Comparison of ENCODE assay signal across 11 mouse cellular contexts in genomic region chr7:116514030-116514429, GRCm38 (mm10). TPM values are rescaled to one million over a fixed set of nuclear protein-coding genes. Genes with fewer than 3 reads are reported as not detected.
DNase-seq lines count a peak whose midpoint lies in the region; ATAC-seq and TF ChIP-seq lines count a peak whose summit lies in the region.
"Had no signal": no experiment of that assay in that cellular context is flagged by ENCODE, and none has a peak within 500 bp of the region (broad histone marks: within the 10 kb centered on the region; RNA-seq: fewer than 3 reads in every experiment).

No protein-coding gene starts in this region.

- DNase-seq in heart, adult 2 months: no peak
- DNase-seq in heart, adult 8-10 months (ENCODE audit: low spot score): no peak
- no peak for DNase-seq in lung, adult 18-20 months
- DNase-seq in brain, embryonic 14.5 days (ENCODE audit: low read depth): peak; percentile 35
- DNase-seq in thymus, postnatal 0 days (ENCODE audit: low spot score): peak; percentile 17
- no peak for DNase-seq in ovary, adult 18-20 months (ENCODE audit: low spot score)
- DNase-seq in layer of hippocampus, postnatal 14 days (ENCODE audit: low spot score in 2 of 2): no peak
- DNase-seq: gastrocnemius, postnatal 25 days had no signal

- 85% methylated on average over 5 of the region's 5 CpGs for WGBS in heart, adult 2 months
- WGBS in lung, embryonic 15.5 days: 67% methylated on average over 5 of the region's 5 CpGs

- H3K4me1 ChIP-seq in heart, adult 2 months (ENCODE audit: control insufficient read depth, insufficient read depth, low read length): peaks cover 14% of the 10 kb centered on the region
- H3K4me1 ChIP-seq in lung, embryonic 15.5 days: peaks cover 18% of the 10 kb centered on the region; the same call in 1 of the 2 replicates
- H3K4me1 ChIP-seq: embryonic facial prominence, embryonic 12.5 days had no signal

- no peak overlapping the region for H3K4me2 ChIP-seq in lung, embryonic 15.5 days
- H3K4me2 ChIP-seq: embryonic facial prominence, embryonic 12.5 days had no signal

- no peak overlapping the region for H3K4me3 ChIP-seq in heart, adult 2 months
- no peak overlapping the region for H3K4me3 ChIP-seq in lung, embryonic 15.5 days
- H3K4me3 ChIP-seq: embryonic facial prominence, embryonic 12.5 days had no signal

- peak; percentile 65 for TF ChIP-seq CTCF in heart, adult 2 months (IDR thresholded peaks at IDR 0.05)
- TF ChIP-seq CTCF in brain, embryonic 14.5 days (IDR thresholded peaks at IDR 0.05; ENCODE audit: borderline replicate concordance, extremely low read depth, insufficient read depth, insufficient read length): peak; percentile 23; the same call in 1 of the 2 replicates

- no peaks in the 10 kb centered on the region for H3K36me3 ChIP-seq in heart, adult 2 months (ENCODE audit: control insufficient read depth, insufficient read depth, low read length)
- peaks cover 5% of the 10 kb centered on the region; the same call in 1 of the 2 replicates for H3K36me3 ChIP-seq in lung, embryonic 15.5 days
- H3K36me3 ChIP-seq: embryonic facial prominence, embryonic 12.5 days had no signal

- H3K27ac ChIP-seq in heart, adult 2 months: no peak overlapping the region
- peak overlapping the region; percentile 46; the same call in 1 of the 2 replicates for H3K27ac ChIP-seq in lung, embryonic 15.5 days
- H3K27ac ChIP-seq: embryonic facial prominence, embryonic 12.5 days had no signal

- no peaks in the 10 kb centered on the region for H3K79me2 ChIP-seq in heart, adult 2 months (replicated peaks; ENCODE audit: control insufficient read depth, insufficient read depth, low read length)

- no peaks in the 10 kb centered on the region for H3K27me3 ChIP-seq in heart, adult 2 months (ENCODE audit: control insufficient read depth, insufficient read depth, low read length)
- no peaks in the 10 kb centered on the region for H3K27me3 ChIP-seq in lung, embryonic 15.5 days
- H3K27me3 ChIP-seq: embryonic facial prominence, embryonic 12.5 days had no signal

- TF ChIP-seq EP300 in heart, adult 2 months (IDR thresholded peaks at IDR 0.05; ENCODE audit: insufficient read depth, low read depth, low read length): no peak

- H3K9ac ChIP-seq in heart, adult 2 months (ENCODE audit: low read depth, low read length): no peak overlapping the region
- no peak overlapping the region for H3K9ac ChIP-seq in lung, embryonic 15.5 days
- H3K9ac ChIP-seq: embryonic facial prominence, embryonic 12.5 days had no signal

- no peaks in the 10 kb centered on the region for H3K9me3 ChIP-seq in lung, embryonic 15.5 days
- H3K9me3 ChIP-seq: embryonic facial prominence, embryonic 12.5 days had no signal

- no peak for TF ChIP-seq POLR2A in heart, adult 2 months (IDR thresholded peaks at IDR 0.05; ENCODE audit: insufficient read depth, low read depth, low read length)
- TF ChIP-seq POLR2A in brain, embryonic 14.5 days (IDR thresholded peaks at IDR 0.05; ENCODE audit: borderline replicate concordance, extremely low read depth, insufficient read depth, insufficient read length, poor library complexity, severe bottlenecking): no peak

- intact Hi-C loops in heart, adult 2 months (cut with DNase I): loop anchor here (2.0 kb wide), 1 partner anchor 55 kb away; no protein-coding TSS in a partner anchor

- no peak for ATAC-seq in lung, embryonic 15.5 days (ENCODE audit: borderline replicate concordance, extremely low read depth, low FRiP score, low TSS enrichment)
- ATAC-seq: hindbrain, embryonic 16.5 days had no signal

RNA-seq across cellular contexts. Expression of gene Nucb2, which starts 9.9 kb away (rescaled TPM):
- total RNA-seq in heart, adult 2 months (2021): 1 to 10 TPM; 6.9 to 7.3 TPM
- 1.8 and 2.3 TPM in 2 replicates for polyA plus RNA-seq in heart, adult 2 months (2012; rRNA removed)
- 1 to 10 TPM; 5.1 to 7.9 (median 6.7) TPM for total RNA-seq in heart, adult 8-10 months (2022)
- polyA plus RNA-seq in lung, embryonic 15.5 days (2015; fragmentation: Nextera tagmentation; extraction: Ambion mirVana): 18.2 and 19.0 TPM in 2 replicates
- 8.0 and 14.5 TPM in 2 replicates for polyA plus RNA-seq in brain, embryonic 14.5 days (2012; rRNA removed)
- polyA plus RNA-seq in thymus, postnatal 0 days (2015; fragmentation: Nextera tagmentation; extraction: Ambion mirVana): 5.0 and 5.2 TPM in 2 replicates
- 10 to 100 TPM; 26.6 to 30.4 TPM for total RNA-seq in layer of hippocampus, postnatal 14 days (2021)

Comparison
In these comparisons a context has a peak if more than half of its experiments do, and no peak if none do; other contexts are left out.
1. DNase-seq: peak in brain, embryonic 14.5 days (single experiment) and thymus, postnatal 0 days (single experiment); none in heart, adult 2 months (0 of 2), heart, adult 8-10 months (single experiment), lung, adult 18-20 months (0 of 2), ovary, adult 18-20 months (single experiment) and layer of hippocampus, postnatal 14 days (0 of 2).